Mouse (Mus musculus) liver, adult 2 months (tissue): ENCODE data around the gene Cd300lf. TPM values are rescaled to one million over a fixed set of nuclear protein-coding genes. Genes with fewer than 3 reads are reported as not detected.

Experiments used
- DNase-seq: peaks from one replicate; pipeline ENCODE4 v3.0.0-alpha.2; 2011; ENCODE audit warnings: low read depth, low spot score; ENCODE audit errors: extremely low read depth
- H3K27ac ChIP-seq: fragments of 200-500 bp; replicated peaks from 2 replicates; pipeline ENCODE4 v1.5.1; 2012; ENCODE audit warnings: low read depth, mild to moderate bottlenecking, control low read depth, inconsistent platforms, low read length; ENCODE audit not compliant: insufficient read depth
- H3K27me3 ChIP-seq: fragments of 200-500 bp; 2 replicates; pipeline ENCODE4 v1.6.1; 2012; ENCODE audit warnings: mild to moderate bottlenecking, moderate library complexity, low read length, inconsistent platforms; ENCODE audit not compliant: control insufficient read depth, insufficient read depth
- H3K36me3 ChIP-seq: fragments of 200-500 bp; 2 replicates; pipeline ENCODE4 v1.6.1; 2012; ENCODE audit warnings: low read length, inconsistent platforms; ENCODE audit not compliant: control insufficient read depth, insufficient read depth
- H3K4me1 ChIP-seq: fragments of 200-500 bp; 2 replicates; pipeline ENCODE4 v1.6.1; 2011; ENCODE audit warnings: low read length; ENCODE audit not compliant: control insufficient read depth, insufficient read depth
- H3K4me3 ChIP-seq: fragments of 200-500 bp; 2 replicates; pipeline ENCODE4 v1.5.1; 2011; ENCODE audit warnings: low read depth, mild to moderate bottlenecking, control low read depth, low read length, moderate library complexity; ENCODE audit not compliant: insufficient read depth
- H3K79me2 ChIP-seq: fragments of 200-500 bp; 2 replicates; pipeline ENCODE4 v1.6.1; 2012; ENCODE audit warnings: inconsistent platforms, mild to moderate bottlenecking, low read length, moderate library complexity; ENCODE audit not compliant: control insufficient read depth, insufficient read depth
- H3K9ac ChIP-seq: fragments of 200-500 bp; 2 replicates; pipeline ENCODE4 v1.6.1; 2012; ENCODE audit warnings: low read depth, mild to moderate bottlenecking, control low read depth, inconsistent platforms, low read length
- CTCF ChIP-seq: fragments of 200-500 bp; IDR thresholded peaks from 2 replicates; pipeline ENCODE4 v1.5.1; 2011; ENCODE audit warnings: low read depth, low read length, control low read depth
- POLR2A ChIP-seq: fragments of 200-500 bp; IDR thresholded peaks from 2 replicates; pipeline ENCODE4 v1.6.1; 2011; ENCODE audit warnings: low read length, control low read depth; ENCODE audit not compliant: insufficient read depth; ENCODE audit errors: extremely low read depth
- WGBS: fragments of 180-500 bp; shearing (Covaris S2); methylation state at CpG from one replicate; pipeline ENCODE4 v1.1.7; 2018; 5-methylcytosine and 5-hydroxymethylcytosine counted together
- polyA plus RNA-seq: library from polyadenylated mRNA; depleted of rRNA; stranded (reverse); fragments of >200 nt; gene quantifications from 2 replicates; pipeline ENCODE4 v1.2.3, GENCODE M21; 2012
- total RNA-seq: library from RNA; depleted of rRNA; stranded (reverse); fragments of >200 nt; gene quantifications from 2 replicates; pipeline ENCODE4 v1.2.3, GENCODE M21; 2014

Gene Cd300lf
- total and polyA plus RNA-seq, 2 experiments, result 1.1 to 1.2 TPM

GRCm38 (mm10) chr11:115098203-115098932 is 35.4 kb downstream of the Cd300lf start:
- no peaks in the 10 kb centered on the region for H3K4me1 ChIP-seq
- H3K4me3 ChIP-seq, result no peak overlapping the region
- no peaks in the 10 kb centered on the region for H3K36me3 ChIP-seq
- no peaks in the 10 kb centered on the region for H3K79me2 ChIP-seq
- no peak overlapping the region for H3K9ac ChIP-seq
- H3K27me3 ChIP-seq, result no peaks in the 10 kb centered on the region
- no peak for TF ChIP-seq CTCF
- TF ChIP-seq POLR2A, result no peak
- DNase-seq, result no peak
- 52% methylated on average over 10 of the region's 10 CpGs for WGBS
- H3K27ac ChIP-seq, result no peak overlapping the region

GRCm38 (mm10) chr11:115092140-115092539 is 41.7 kb downstream of the Cd300lf start:
- Histone ChIP-seq H3K36me3 (no peaks in the 10 kb centered on the region), H3K9ac (no peak overlapping the region), H3K4me3 (no peak overlapping the region), H3K27ac (no peak overlapping the region), H3K4me1 (no peaks in the 10 kb centered on the region), H3K79me2 (no peaks in the 10 kb centered on the region), H3K27me3 (peaks cover 7% of the 10 kb centered on the region)
- DNase-seq, result no peak
- TF ChIP-seq POLR2A (no peak), CTCF (no peak)
- 16% methylated on average over 4 of the region's 4 CpGs for WGBS

- Histone ChIP-seq H3K79me2 (no peaks in the 10 kb centered on the region), H3K4me1 (no peaks in the 10 kb centered on the region), H3K27ac (no peak within 1 kb of the TSS), H3K36me3 (no peaks in the 10 kb centered on the region), H3K4me3 (no peak within 1 kb of the TSS), H3K9ac (no peak within 1 kb of the TSS), H3K27me3 (peaks cover 7% of the 10 kb centered on the region)
- DNase-seq, result no peak
- TF ChIP-seq CTCF (no peak), POLR2A (no peak)
- 5% methylated on average over 36 of the region's 36 CpGs for WGBS
Measured at GRCm38 (mm10) chr11:115091362-115091901, 42.4 kb downstream of the Cd300lf start, which contains the start of gene Rab37. Gene Rab37 (plus strand): TSS chr11:115091431.

GRCm38 (mm10) chr11:115089853-115090252 is 43.9 kb downstream of the Cd300lf start:
- TF ChIP-seq CTCF (peak; percentile 69), POLR2A (no peak)
- no peak overlapping the region for H3K27ac ChIP-seq
- H3K9ac ChIP-seq, result no peak overlapping the region
- H3K4me1 ChIP-seq, result no peaks in the 10 kb centered on the region
- 64% methylated on average over 6 of the region's 6 CpGs for WGBS
- H3K27me3 ChIP-seq, result peaks cover 11% of the 10 kb centered on the region
- DNase-seq, result no peak
- H3K36me3 ChIP-seq, result no peaks in the 10 kb centered on the region
- H3K4me3 ChIP-seq, result no peak overlapping the region
- no peaks in the 10 kb centered on the region for H3K79me2 ChIP-seq

- WGBS, result 59% methylated on average over 7 of the region's 7 CpGs
- no peak for DNase-seq
- Histone ChIP-seq H3K27me3 (peaks cover 5% of the 10 kb centered on the region), H3K9ac (no peak overlapping the region), H3K79me2 (no peaks in the 10 kb centered on the region), H3K36me3 (no peaks in the 10 kb centered on the region), H3K4me3 (no peak overlapping the region), H3K27ac (no peak overlapping the region), H3K4me1 (no peaks in the 10 kb centered on the region)
- TF ChIP-seq CTCF (no peak), POLR2A (no peak)
Measured at GRCm38 (mm10) chr11:115086213-115086612, 47.6 kb downstream of the Cd300lf start.

GRCm38 (mm10) chr11:115085064-115085463 is 48.7 kb downstream of the Cd300lf start:
- H3K27me3 ChIP-seq, result peaks cover 4% of the 10 kb centered on the region; the same call in 1 of the 2 replicates
- no peaks in the 10 kb centered on the region for H3K36me3 ChIP-seq
- no peak overlapping the region for H3K4me3 ChIP-seq
- H3K9ac ChIP-seq, result no peak overlapping the region
- no peaks in the 10 kb centered on the region for H3K4me1 ChIP-seq
- WGBS, result 53% methylated on average over 8 of the region's 8 CpGs
- H3K79me2 ChIP-seq, result no peaks in the 10 kb centered on the region
- TF ChIP-seq POLR2A (no peak), CTCF (no peak)
- H3K27ac ChIP-seq, result no peak overlapping the region
- no peak for DNase-seq
